Mouse (Mus musculus) lung, postnatal 10 days (tissue): Measurements from ENCODE around the gene Mfsd9.

ENCODE experiments used
- DNase-seq: peaks from one replicate; pipeline ENCODE4 v3.0.0; 2021

Mfsd9 gene

GRCm38 (mm10) chr1:40790324-40791141 lies at the start of gene Mfsd9:
Gene Mfsd9, minus strand, starts transcription at chr1:40790687.
- peak; percentile 93 for DNase-seq

DNA sequence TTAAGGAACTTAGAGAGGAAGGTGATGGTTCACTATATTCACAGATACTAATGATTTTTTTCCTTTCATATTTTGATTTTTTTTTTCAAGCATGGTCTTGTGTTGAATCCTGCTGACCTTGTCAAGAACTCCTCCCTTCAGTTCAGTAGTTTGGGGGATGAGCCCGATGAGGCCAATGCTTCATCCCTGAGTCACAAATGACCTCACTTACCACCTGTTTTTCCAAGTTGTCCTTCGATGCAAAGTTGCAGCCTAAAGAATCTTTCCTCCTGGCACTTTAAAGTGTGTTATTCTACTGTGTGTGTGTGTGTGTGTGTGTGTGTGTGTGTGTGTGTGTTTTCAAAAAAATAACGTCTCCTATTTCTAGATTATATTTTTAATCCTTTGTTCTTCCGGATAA lies 45.0 kb upstream of the Mfsd9 start:
- DNase-seq: no peak

- DNase-seq: no peak
Measured at GRCm38 (mm10) chr1:40830712-40831507, 40.4 kb upstream of the Mfsd9 start.

DNA sequence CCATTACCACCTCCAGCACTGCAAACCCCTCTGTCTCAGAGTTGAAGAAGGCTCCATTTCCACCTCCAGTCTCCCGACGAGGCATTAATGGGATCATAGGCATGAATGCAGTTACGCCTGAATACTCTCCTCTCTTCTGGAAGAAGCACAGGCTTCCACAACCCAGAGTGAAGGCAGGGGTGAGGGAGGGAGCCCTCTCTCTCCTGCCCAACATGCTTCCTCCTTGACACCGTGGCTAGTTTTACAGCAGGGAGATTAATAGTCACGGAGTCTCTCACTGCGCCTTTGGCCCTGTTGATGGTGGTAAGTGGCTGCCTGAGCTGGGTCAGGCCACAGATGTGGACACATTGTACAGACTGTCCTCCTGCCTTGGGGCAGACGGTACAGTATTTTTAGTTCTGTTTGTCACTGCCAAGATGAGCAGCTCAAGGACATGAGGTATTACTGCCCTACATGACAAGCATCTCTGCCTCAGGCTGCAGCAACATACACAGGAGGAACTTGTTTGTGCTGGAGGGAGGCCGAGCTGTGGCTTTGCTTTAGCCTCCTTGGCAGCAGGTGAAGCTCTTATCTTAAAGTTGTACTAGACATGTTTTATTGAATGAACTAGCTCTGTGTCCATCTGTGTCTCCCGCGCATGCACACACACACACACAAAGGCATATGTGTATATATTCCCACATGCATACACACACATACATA lies 38.9 kb upstream of the Mfsd9 start:
- DNase-seq: no peak

GRCm38 (mm10) chr1:40825826-40826225 lies 35.3 kb upstream of the Mfsd9 start:
- no peak for DNase-seq

DNA sequence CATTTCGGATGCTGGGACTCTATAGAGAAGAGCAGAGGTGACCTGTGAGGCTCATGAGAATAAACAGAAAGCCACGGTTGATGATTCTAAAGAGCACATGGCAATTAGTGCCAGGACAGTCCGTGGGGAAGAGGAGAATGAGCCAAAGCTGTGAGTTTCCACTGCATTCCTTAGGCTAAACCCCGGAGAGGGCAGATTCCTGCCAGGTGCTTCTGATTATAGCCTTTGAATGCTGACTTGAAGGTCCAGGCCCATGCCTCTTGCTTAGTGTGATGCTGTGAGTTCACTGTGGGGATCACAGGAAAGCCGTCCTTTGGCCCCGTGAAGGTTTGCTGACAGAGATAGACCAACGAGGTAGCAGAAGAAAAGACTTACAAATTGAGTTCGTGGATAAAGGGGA lies 34.4 kb upstream of the Mfsd9 start:
- no peak for DNase-seq

GRCm38 (mm10) chr1:40824517-40824916 lies 34.0 kb upstream of the Mfsd9 start:
- no peak for DNase-seq

- peak; percentile 36 for DNase-seq
Measured at GRCm38 (mm10) chr1:40815071-40815845, 24.8 kb upstream of the Mfsd9 start.

DNA sequence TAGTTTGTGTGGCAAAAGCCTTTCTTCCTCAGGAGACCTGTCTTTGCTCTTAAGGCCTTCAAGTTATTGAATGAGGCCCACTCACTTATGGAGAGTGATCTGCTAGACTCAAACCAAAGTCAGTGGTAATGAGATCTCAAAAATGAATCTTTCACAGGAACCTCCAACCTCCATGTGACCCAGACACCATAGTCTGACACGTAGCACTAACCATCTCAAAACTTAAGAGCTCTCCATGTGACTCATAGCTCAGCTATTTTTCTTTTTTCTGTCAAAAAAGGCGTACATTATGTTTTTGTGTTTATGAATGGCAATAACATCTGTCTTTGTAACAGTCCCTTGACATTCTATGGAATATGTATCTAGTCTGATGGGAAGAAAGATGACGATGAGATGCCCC lies 18.2 kb upstream of the Mfsd9 start:
- no peak for DNase-seq

DNA sequence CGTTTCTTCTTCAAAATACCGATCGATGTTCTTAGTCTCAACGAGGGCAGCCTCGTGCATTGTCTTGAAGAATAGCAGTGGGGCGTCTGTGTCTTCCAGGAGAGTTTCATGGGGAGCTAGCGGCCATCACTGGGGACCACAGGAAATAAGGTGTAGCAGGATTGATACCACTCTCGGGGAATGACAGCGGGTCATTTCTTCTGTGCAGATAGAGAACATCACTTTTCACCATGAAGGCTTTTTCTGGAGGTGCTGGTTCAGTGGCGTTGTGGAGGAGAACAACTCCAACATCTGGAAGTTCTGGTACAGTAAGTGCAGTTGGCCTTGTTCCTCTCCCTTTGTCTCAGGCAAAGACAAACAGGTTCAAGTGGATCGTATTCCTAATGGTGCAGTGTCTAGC lies 15.4 kb upstream of the Mfsd9 start:
- DNase-seq: no peak

- peak; percentile 30 for DNase-seq
Measured at GRCm38 (mm10) chr1:40805351-40805750, 14.9 kb upstream of the Mfsd9 start, which contains the start of gene Tmem182. Gene Tmem182, plus strand, starts transcription at chr1:40805601.

GRCm38 (mm10) chr1:40804118-40804517 lies 13.6 kb upstream of the Mfsd9 start:
- DNase-seq: no peak

- DNase-seq: peak; percentile 60
Measured at GRCm38 (mm10) chr1:40802759-40803158, 12.3 kb upstream of the Mfsd9 start.

GRCm38 (mm10) chr1:40800908-40801307 lies 10.4 kb upstream of the Mfsd9 start:
- no peak for DNase-seq

GRCm38 (mm10) chr1:40799121-40799520 lies 8.6 kb upstream of the Mfsd9 start:
- no peak for DNase-seq

GRCm38 (mm10) chr1:40797348-40797747 lies 6.9 kb upstream of the Mfsd9 start:
- peak; percentile 80 for DNase-seq

DNA sequence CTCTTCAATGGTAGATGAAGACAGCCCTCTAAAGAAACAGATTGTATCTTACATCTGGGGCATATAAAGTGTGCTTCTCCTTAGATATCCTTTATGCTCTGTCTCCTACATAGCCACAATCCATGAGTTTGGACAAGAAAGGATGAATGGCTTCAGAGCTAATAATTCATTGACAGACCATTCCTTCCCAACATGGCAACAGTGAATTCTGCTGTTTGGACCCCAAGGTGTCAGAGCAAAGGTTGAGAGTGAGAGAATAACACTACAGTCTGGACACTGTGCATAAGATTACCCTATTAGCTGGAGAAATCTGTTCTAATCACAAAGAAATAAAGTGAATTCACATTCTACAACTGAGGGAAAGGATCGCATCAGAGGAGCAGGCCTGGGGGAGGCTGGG lies 5.0 kb upstream of the Mfsd9 start:
- no peak for DNase-seq

DNA sequence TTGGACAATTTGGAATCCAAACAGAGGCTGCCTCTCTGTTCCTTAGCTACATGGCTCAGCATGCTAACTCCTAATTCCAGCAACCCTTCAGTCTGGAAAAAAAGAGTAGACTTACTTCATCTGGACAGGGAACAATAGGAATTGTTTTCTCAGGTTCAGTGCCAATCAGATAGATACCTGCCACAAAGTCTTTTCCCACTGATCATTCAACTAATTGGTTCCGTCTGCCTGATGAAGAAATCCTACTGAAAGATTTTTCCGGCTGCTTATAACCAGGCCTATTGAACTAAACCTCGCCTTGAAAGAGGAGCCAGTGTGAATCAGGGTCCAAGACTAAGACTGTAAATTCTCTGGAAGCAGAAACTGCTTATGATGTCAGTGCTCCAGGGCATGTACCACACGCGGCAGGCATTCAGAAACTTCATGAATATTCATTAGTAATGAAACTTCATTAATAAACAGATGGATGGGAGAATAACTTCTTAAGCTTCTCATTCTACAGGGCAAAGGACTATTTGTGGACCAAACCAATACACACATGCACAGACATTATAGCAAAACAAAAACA lies 737 bp downstream of the Mfsd9 start:
- DNase-seq: no peak

- DNase-seq: no peak
Measured at GRCm38 (mm10) chr1:40788956-40789355, 1.5 kb downstream of the Mfsd9 start.

DNA sequence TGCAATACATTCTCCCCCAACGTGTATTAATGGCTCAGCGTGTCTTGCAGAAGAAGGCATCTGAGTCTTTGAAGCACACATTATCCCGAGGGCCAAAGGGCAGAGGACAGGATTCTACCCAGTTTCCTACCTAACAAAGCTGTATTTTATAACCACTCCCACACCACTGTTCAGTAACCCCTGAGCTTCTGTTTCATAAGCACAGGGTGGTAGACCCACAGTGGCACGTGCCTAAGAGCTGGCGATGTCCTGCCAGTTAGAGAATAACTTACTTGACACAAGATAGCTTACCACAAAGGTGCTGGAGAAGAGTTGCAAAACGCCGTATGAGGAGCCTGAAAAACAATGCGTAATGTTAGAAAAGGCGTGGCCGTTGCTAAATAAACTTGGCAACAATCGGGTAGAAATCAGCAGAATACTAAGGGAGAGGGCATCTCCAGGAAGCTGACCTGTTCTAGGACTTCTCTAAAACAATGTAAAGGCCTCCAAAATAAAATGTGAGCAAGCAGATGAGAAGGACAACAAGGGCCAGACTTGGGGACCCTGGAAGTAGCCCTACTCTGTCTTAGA lies 4.5 kb downstream of the Mfsd9 start:
- no peak for DNase-seq

DNA sequence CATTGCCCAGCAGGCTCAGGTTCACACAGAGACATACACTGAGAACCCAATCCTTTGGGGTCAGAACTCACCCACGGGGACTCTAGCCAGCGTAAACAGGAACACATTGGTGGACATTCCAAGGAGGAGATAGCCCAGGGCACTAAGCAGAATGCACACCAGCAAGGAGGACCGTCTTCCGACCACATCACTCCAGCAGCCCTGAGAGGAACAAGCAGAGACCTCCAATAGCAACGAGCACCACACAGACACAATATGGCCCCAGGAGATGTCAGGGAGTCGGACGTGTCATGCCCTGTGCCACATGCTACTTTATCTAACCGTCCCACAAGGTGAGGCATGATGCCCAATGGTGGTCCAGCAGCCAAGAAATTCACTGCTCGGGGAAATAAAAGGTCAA lies 6.2 kb downstream of the Mfsd9 start:
- DNase-seq: no peak

DNA sequence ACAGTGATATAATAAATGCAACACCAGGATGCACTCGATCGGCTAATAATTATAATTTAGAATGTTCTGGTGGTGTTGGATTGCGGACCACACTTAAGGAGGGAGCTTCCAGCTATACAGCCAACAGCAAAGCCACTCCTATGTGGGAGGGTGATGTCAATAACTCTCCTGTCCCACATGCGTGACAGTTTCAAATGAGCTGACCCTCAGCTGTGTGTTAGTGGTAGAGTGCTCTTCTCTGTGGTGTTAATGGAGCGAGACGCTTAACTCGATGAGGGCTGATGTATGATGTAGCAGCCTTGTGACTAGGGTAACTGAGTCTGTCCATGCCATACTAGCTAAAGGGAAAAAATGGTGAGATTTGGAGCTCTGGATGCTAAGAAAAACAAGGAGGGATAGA lies 7.0 kb downstream of the Mfsd9 start:
- DNase-seq: no peak
